Mouse (Mus musculus) forebrain, embryonic 16.5 days (tissue): Measurements from ENCODE around the gene Gm28360. TPM values are rescaled to one million over a fixed set of nuclear protein-coding genes. Genes with fewer than 3 reads are reported as not detected.
"Not testable (repeated sequence)": the region's sequence is repeated elsewhere in the genome, so short reads cannot be mapped to it uniquely, and the experiment has no call there.

Source experiments
- ATAC-seq: fragments of 200-750 bp; cut with Nextera tagmentation; 2 replicates; pipeline ENCODE4 v1.8.0; 2017; ENCODE audit warnings: mild to moderate bottlenecking, moderate library complexity
- H3K27ac ChIP-seq: fragments of 300-500 bp; sonication (generic); 2 replicates; pipeline ENCODE4 v1.5.1; 2014; ENCODE audit warnings: low read length, control low read depth
- H3K27me3 ChIP-seq: fragments of 300-500 bp; sonication (generic); replicated peaks from 2 replicates; pipeline ENCODE4 v1.6.1; 2014; ENCODE audit warnings: low read length; ENCODE audit not compliant: control insufficient read depth, insufficient read depth
- H3K36me3 ChIP-seq: fragments of 300-500 bp; sonication (generic); 2 replicates; pipeline ENCODE4 v1.6.1; 2014; ENCODE audit not compliant: control insufficient read depth, insufficient read depth
- H3K4me1 ChIP-seq: fragments of 300-500 bp; sonication (generic); replicated peaks from 2 replicates; pipeline ENCODE4 v1.6.1; 2014; ENCODE audit warnings: low read length; ENCODE audit not compliant: control insufficient read depth, insufficient read depth
- H3K4me2 ChIP-seq: fragments of 300-500 bp; sonication (generic); 2 replicates; pipeline ENCODE4 v1.6.1; 2014; ENCODE audit warnings: mild to moderate bottlenecking, low read length, control low read depth
- H3K4me3 ChIP-seq: fragments of 300-500 bp; sonication (generic); replicated peaks from 2 replicates; pipeline ENCODE4 v1.5.1; 2014; ENCODE audit warnings: mild to moderate bottlenecking, low read length, control low read depth
- H3K9ac ChIP-seq: fragments of 300-500 bp; sonication (generic); replicated peaks from 2 replicates; pipeline ENCODE4 v1.6.1; 2014; ENCODE audit warnings: low read depth, low read length, control low read depth
- H3K9me3 ChIP-seq: fragments of 300-500 bp; sonication (generic); 2 replicates; pipeline ENCODE4 v1.6.1; 2016; ENCODE audit warnings: low read length; ENCODE audit not compliant: control insufficient read depth
- WGBS: fragments of 180-500 bp; shearing (Covaris S2); extraction: QIAGEN DNeasy Blood & Tissue Kit; methylation state at CpG from one replicate; pipeline ENCODE4 v1.1.7; 2014; 5-methylcytosine and 5-hydroxymethylcytosine counted together
- polyA plus RNA-seq: library from polyadenylated mRNA; unstranded; fragments of >200 nt; fragmentation: Nextera tagmentation; extraction: Ambion mirVana; gene quantifications from 2 replicates; pipeline ENCODE4 v1.2.1, GENCODE M21; 2015

Gm28360 gene
- not detected in 2 replicates for polyA plus RNA-seq

- not testable (repeated sequence) for ATAC-seq, H3K4me3 ChIP-seq, H3K9me3 ChIP-seq, H3K4me1 ChIP-seq, H3K9ac ChIP-seq, H3K27ac ChIP-seq, H3K27me3 ChIP-seq, H3K4me2 ChIP-seq, H3K36me3 ChIP-seq
- 67% methylated on average over 5 of the region's 5 CpGs for WGBS
These were observed at the start of gene Gm28360 for GRCm38 (mm10) chr1:117829781-117830180. Gene Gm28360, plus strand, starts transcription at chr1:117830081.

- not testable (repeated sequence) for H3K4me2 ChIP-seq, H3K9ac ChIP-seq, H3K36me3 ChIP-seq, H3K9me3 ChIP-seq, H3K27me3 ChIP-seq, H3K27ac ChIP-seq, H3K4me1 ChIP-seq, H3K4me3 ChIP-seq, ATAC-seq
- 61% methylated on average over 3 of the region's 3 CpGs for WGBS
These were observed 49.0 kb upstream of the Gm28360 start, which contains the start of gene B020011L13Rik for GRCm38 (mm10) chr1:117780833-117781232. Gene B020011L13Rik, plus strand, starts transcription at chr1:117781133.

GRCm38 (mm10) chr1:117816271-117816670 is 13.6 kb upstream of the Gm28360 start:
- H3K36me3 ChIP-seq, H3K27me3 ChIP-seq, H3K4me2 ChIP-seq, H3K9me3 ChIP-seq, H3K4me3 ChIP-seq, H3K9ac ChIP-seq, H3K27ac ChIP-seq, ATAC-seq, H3K4me1 ChIP-seq: not testable (repeated sequence)

- H3K27me3 ChIP-seq, H3K9me3 ChIP-seq, H3K4me1 ChIP-seq, H3K27ac ChIP-seq, ATAC-seq, H3K4me2 ChIP-seq, H3K9ac ChIP-seq, H3K4me3 ChIP-seq, H3K36me3 ChIP-seq: not testable (repeated sequence)
- 86% methylated on average over 3 of the region's 3 CpGs for WGBS
These were observed 21.8 kb downstream of the Gm28360 start for GRCm38 (mm10) chr1:117851718-117852117.

Other genes with a start within 250 kb of the Gm28360 start
- not detected in 2 replicates for gene Gm28363, start 132.9 kb upstream of the Gm28360 start, polyA plus RNA-seq
- gene B020011L13Rik, start 48.9 kb upstream of the Gm28360 start, polyA plus RNA-seq: not detected in 2 replicates
- not detected in 2 replicates for gene Gm28168, start 97.9 kb downstream of the Gm28360 start, polyA plus RNA-seq
- not detected in 2 replicates for gene Gm7145, start 135.9 kb downstream of the Gm28360 start, polyA plus RNA-seq